Mouse (Mus musculus) heart, embryonic 12.5 days (tissue): ENCODE results near the gene Mmp10. TPM values are rescaled to one million over a fixed set of nuclear protein-coding genes. Genes with fewer than 3 reads are reported as not detected.

Experiments
- ATAC-seq: fragments of 200-750 bp; cut with Nextera tagmentation; 2 replicates; pipeline ENCODE4 v1.8.0; 2017; ENCODE audit warnings: moderate TSS enrichment, moderate library complexity; ENCODE audit not compliant: insufficient number of reproducible peaks, low FRiP score
- H3K27ac ChIP-seq: fragments of 300-500 bp; sonication (generic); 2 replicates; pipeline ENCODE4 v1.5.1; 2016; ENCODE audit warnings: mild to moderate bottlenecking, moderate library complexity; ENCODE audit not compliant: poor library complexity, severe bottlenecking
- H3K27me3 ChIP-seq: fragments of 300-500 bp; sonication (generic); replicated peaks from 2 replicates; pipeline ENCODE4 v1.6.1; 2016; ENCODE audit warnings: mild to moderate bottlenecking, moderate library complexity
- H3K36me3 ChIP-seq: fragments of 300-500 bp; sonication (generic); 2 replicates; pipeline ENCODE4 v1.6.1; 2016; ENCODE audit warnings: mild to moderate bottlenecking, moderate library complexity
- H3K4me1 ChIP-seq: fragments of 300-500 bp; sonication (generic); replicated peaks from 2 replicates; pipeline ENCODE4 v1.6.1; 2016; ENCODE audit warnings: mild to moderate bottlenecking
- H3K4me2 ChIP-seq: fragments of 300-500 bp; sonication (generic); 2 replicates; pipeline ENCODE4 v1.6.1; 2016; ENCODE audit warnings: mild to moderate bottlenecking, moderate library complexity
- H3K4me3 ChIP-seq: fragments of 300-500 bp; sonication (generic); 2 replicates; pipeline ENCODE4 v1.5.1; 2016; ENCODE audit warnings: mild to moderate bottlenecking
- H3K9ac ChIP-seq: fragments of 300-500 bp; sonication (generic); 2 replicates; pipeline ENCODE4 v1.6.1; 2016; ENCODE audit warnings: mild to moderate bottlenecking, moderate library complexity
- H3K9me3 ChIP-seq: fragments of 300-500 bp; sonication (generic); replicated peaks from 2 replicates; pipeline ENCODE4 v1.6.1; 2016; ENCODE audit warnings: mild to moderate bottlenecking, moderate library complexity
- WGBS: fragments of 180-500 bp; shearing (Covaris S2); methylation state at CpG from one replicate; pipeline ENCODE4 v1.1.7; 2016; 5-methylcytosine and 5-hydroxymethylcytosine counted together
- polyA plus RNA-seq: library from polyadenylated mRNA; unstranded; fragments of >200 nt; fragmentation: Nextera tagmentation; extraction: Ambion mirVana; gene quantifications from 2 replicates; pipeline ENCODE4 v1.2.1, GENCODE M21; 2016

The Mmp10 gene
- polyA plus RNA-seq, 1 experiment from 2014 or later = not detected

GRCm38 (mm10) chr9:7545471-7545870, 43.3 kb downstream of the Mmp10 start:
- Histone ChIP-seq H3K9ac (no peak overlapping the region), H3K4me1 (no peaks in the 10 kb centered on the region), H3K4me2 (no peak overlapping the region), H3K27ac (no peak overlapping the region), H3K36me3 (no peaks in the 10 kb centered on the region), H3K4me3 (no peak overlapping the region), H3K9me3 (no peaks in the 10 kb centered on the region), H3K27me3 (no peaks in the 10 kb centered on the region)
- 37% methylated on average over 1 of the region's 1 CpGs for WGBS
- ATAC-seq = 0 out of 2 replicates have a peak, but pooled peaks have one; percentile 73

GRCm38 (mm10) chr9:7545920-7546319, 43.8 kb downstream of the Mmp10 start:
- ATAC-seq = peak; percentile 48; the same call in 1 of the 2 replicates

GRCm38 (mm10) chr9:7551943-7552342, 49.8 kb downstream of the Mmp10 start:
- H3K27me3 ChIP-seq = no peaks in the 10 kb centered on the region
- ATAC-seq = no peak
- H3K4me3 ChIP-seq = no peak overlapping the region
- H3K9ac ChIP-seq = no peak overlapping the region
- no peaks in the 10 kb centered on the region for H3K36me3 ChIP-seq
- no peaks in the 10 kb centered on the region for H3K9me3 ChIP-seq
- H3K4me2 ChIP-seq = no peak overlapping the region
- no peak overlapping the region for H3K27ac ChIP-seq
- H3K4me1 ChIP-seq = no peaks in the 10 kb centered on the region

More at GRCm38 (mm10) chr9:7545920-7546319, 43.8 kb downstream of the Mmp10 start:
- Histone ChIP-seq H3K27me3 (no peaks in the 10 kb centered on the region), H3K4me1 (no peaks in the 10 kb centered on the region), H3K9me3 (no peaks in the 10 kb centered on the region), H3K36me3 (no peaks in the 10 kb centered on the region), H3K27ac (no peak overlapping the region), H3K4me2 (no peak overlapping the region), H3K4me3 (no peak overlapping the region), H3K9ac (no peak overlapping the region)
- WGBS = 79% methylated on average over 7 of the region's 7 CpGs

- H3K27me3 ChIP-seq = no peaks in the 10 kb centered on the region
- H3K36me3 ChIP-seq = no peaks in the 10 kb centered on the region
- H3K4me2 ChIP-seq = no peak overlapping the region
- H3K4me1 ChIP-seq = no peaks in the 10 kb centered on the region
- H3K9me3 ChIP-seq = no peaks in the 10 kb centered on the region
- no peak overlapping the region for H3K4me3 ChIP-seq
- ATAC-seq = no peak
- H3K27ac ChIP-seq = no peak overlapping the region
- 74% methylated on average over 3 of the region's 3 CpGs for WGBS
- H3K9ac ChIP-seq = no peak overlapping the region
These were observed 51.4 kb downstream of the Mmp10 start for GRCm38 (mm10) chr9:7553536-7553935.

GRCm38 (mm10) chr9:7554382-7554781, 52.2 kb downstream of the Mmp10 start:
- Histone ChIP-seq H3K4me1 (no peaks in the 10 kb centered on the region), H3K9me3 (no peaks in the 10 kb centered on the region), H3K36me3 (no peaks in the 10 kb centered on the region), H3K9ac (no peak overlapping the region), H3K4me2 (no peak overlapping the region), H3K4me3 (no peak overlapping the region), H3K27ac (no peak overlapping the region), H3K27me3 (no peaks in the 10 kb centered on the region)
- no peak for ATAC-seq
- 35% methylated on average over 3 of the region's 3 CpGs for WGBS

- H3K27ac ChIP-seq = no peak within 1 kb of the TSS
- H3K4me1 ChIP-seq = no peaks in the 10 kb centered on the region
- H3K36me3 ChIP-seq = no peaks in the 10 kb centered on the region
- H3K9ac ChIP-seq = no peak within 1 kb of the TSS
- no peaks in the 10 kb centered on the region for H3K9me3 ChIP-seq
- no peak within 1 kb of the TSS for H3K4me3 ChIP-seq
- no peak within 1 kb of the TSS for H3K4me2 ChIP-seq
- no peak for ATAC-seq
- no peaks in the 10 kb centered on the region for H3K27me3 ChIP-seq
- 70% methylated on average over 8 of the region's 8 CpGs for WGBS
These were observed 56.3 kb downstream of the Mmp10 start, which contains the start of gene Mmp8 for GRCm38 (mm10) chr9:7558221-7559017. TSS of gene Mmp8 (plus strand) at chr9:7558456.

Other genes with a start within 250 kb of the Mmp10 start
- gene Mmp13, start 229.8 kb upstream of the Mmp10 start, polyA plus RNA-seq = 0.14 TPM in 1 of 2 replicates, not detected in the other
- not detected in 2 replicates for gene Mmp12, start 158.0 kb upstream of the Mmp10 start, polyA plus RNA-seq
- not detected in 2 replicates for gene Mmp1b, start 114.3 kb upstream of the Mmp10 start, polyA plus RNA-seq
- gene Mmp3, start 56.5 kb upstream of the Mmp10 start, polyA plus RNA-seq = not detected in 2 replicates
- not detected in 2 replicates for gene Mmp8, start 56.1 kb downstream of the Mmp10 start, polyA plus RNA-seq
- not detected in 2 replicates for gene Mmp27, start 69.0 kb downstream of the Mmp10 start, polyA plus RNA-seq
- not detected in 2 replicates for gene Mmp20, start 125.9 kb downstream of the Mmp10 start, polyA plus RNA-seq
- gene Mmp7, start 189.7 kb downstream of the Mmp10 start, polyA plus RNA-seq = not detected in 2 replicates